Mouse (Mus musculus) liver, postnatal 0 days (tissue): Measurements from ENCODE around the gene Itgb8. TPM values are rescaled to one million over a fixed set of nuclear protein-coding genes. Genes with fewer than 3 reads are reported as not detected.

Source experiments
- ATAC-seq: fragments of 200-750 bp; cut with Nextera tagmentation; 2 replicates; pipeline ENCODE4 v1.8.0; 2017; ENCODE audit warnings: mild to moderate bottlenecking, moderate library complexity
- DNase-seq: peaks from one replicate; pipeline ENCODE4 v3.0.0-alpha.2; 2016
- H3K27ac ChIP-seq: fragments of 300-500 bp; sonication (generic); 2 replicates; pipeline ENCODE4 v1.5.1; 2014; ENCODE audit warnings: antibody characterized with exemption, moderate library complexity, mild to moderate bottlenecking, low read depth
- H3K27me3 ChIP-seq: fragments of 300-500 bp; sonication (generic); 2 replicates; pipeline ENCODE4 v1.6.1; 2014; ENCODE audit warnings: low read length, control low read depth, mixed read lengths; ENCODE audit not compliant: insufficient read depth
- H3K36me3 ChIP-seq: fragments of 300-500 bp; sonication (generic); replicated peaks from 2 replicates; pipeline ENCODE4 v1.6.1; 2014; ENCODE audit warnings: mild to moderate bottlenecking, control low read depth, low read length, moderate library complexity, mixed read lengths; ENCODE audit not compliant: insufficient read depth
- H3K4me1 ChIP-seq: fragments of 300-500 bp; sonication (generic); 2 replicates; pipeline ENCODE4 v1.6.1; 2014; ENCODE audit warnings: antibody characterized with exemption, mild to moderate bottlenecking, control low read depth; ENCODE audit not compliant: insufficient read depth
- H3K4me2 ChIP-seq: fragments of 300-500 bp; sonication (generic); 2 replicates; pipeline ENCODE4 v1.6.1; 2014; ENCODE audit warnings: low read depth, mild to moderate bottlenecking, low read length, moderate library complexity, mixed read lengths
- H3K4me3 ChIP-seq: fragments of 300-500 bp; sonication (generic); 2 replicates; pipeline ENCODE4 v1.5.1; 2014; ENCODE audit warnings: low read depth, low read length
- H3K9ac ChIP-seq: fragments of 300-500 bp; sonication (generic); replicated peaks from 2 replicates; pipeline ENCODE4 v1.6.1; 2014; ENCODE audit warnings: mild to moderate bottlenecking, moderate library complexity
- H3K9me3 ChIP-seq: fragments of 300-500 bp; sonication (generic); 2 replicates; pipeline ENCODE4 v1.6.1; 2016; ENCODE audit warnings: mild to moderate bottlenecking, control low read depth, low read length, mixed read lengths
- CTCF ChIP-seq: sonication (generic); IDR thresholded peaks from 2 replicates; pipeline ENCODE4 v1.5.1; 2016; ENCODE audit warnings: antibody characterized with exemption, low read depth
- EP300 ChIP-seq: IDR thresholded peaks from 2 replicates; pipeline ENCODE4 v1.6.1; 2016; ENCODE audit warnings: antibody characterized with exemption, low read depth, mild to moderate bottlenecking
- WGBS: fragments of 180-500 bp; shearing (Covaris S2); extraction: QIAGEN DNeasy Blood & Tissue Kit; methylation state at CpG from one replicate; pipeline ENCODE4 v1.1.7; 2014; ENCODE audit not compliant: insufficient replicate concordance; 5-methylcytosine and 5-hydroxymethylcytosine counted together
- polyA plus RNA-seq: library from polyadenylated mRNA; unstranded; fragments of >200 nt; fragmentation: Nextera tagmentation; extraction: Ambion mirVana; gene quantifications from 2 replicates; pipeline ENCODE4 v1.2.1, GENCODE M21; 2015

Gene Itgb8
- polyA plus RNA-seq, 1 experiment from 2014 or later: 0.19 TPM

- Histone ChIP-seq H3K9me3 (no peaks in the 10 kb centered on the region), H3K27ac (no peak overlapping the region), H3K4me3 (no peak overlapping the region), H3K27me3 (no peaks in the 10 kb centered on the region), H3K4me1 (no peaks in the 10 kb centered on the region), H3K4me2 (no peak overlapping the region), H3K36me3 (no peaks in the 10 kb centered on the region), H3K9ac (no peak overlapping the region)
- DNase-seq (no peak), ATAC-seq (no peak)
- WGBS: 66% methylated on average over 4 of the region's 4 CpGs
- TF ChIP-seq CTCF: no peak
- no peak for TF ChIP-seq EP300
These were observed 68.6 kb downstream of the Itgb8 start for GRCm38 (mm10) chr12:119169828-119170539.

GRCm38 (mm10) chr12:119169143-119169542 lies 69.5 kb downstream of the Itgb8 start:
- no peak overlapping the region for H3K27ac ChIP-seq
- DNase-seq (no peak), ATAC-seq (no peak)
- H3K4me2 ChIP-seq: no peak overlapping the region
- H3K27me3 ChIP-seq: no peaks in the 10 kb centered on the region
- H3K4me1 ChIP-seq: no peaks in the 10 kb centered on the region
- H3K36me3 ChIP-seq: no peaks in the 10 kb centered on the region
- TF ChIP-seq CTCF (no peak), EP300 (no peak)
- no peak overlapping the region for H3K4me3 ChIP-seq
- no peak overlapping the region for H3K9ac ChIP-seq
- no peaks in the 10 kb centered on the region for H3K9me3 ChIP-seq
- WGBS: 71% methylated on average over 3 of the region's 3 CpGs

- no peak for ATAC-seq
- DNase-seq: no peak
- no peaks in the 10 kb centered on the region for H3K36me3 ChIP-seq
- no peaks in the 10 kb centered on the region for H3K9me3 ChIP-seq
- H3K4me3 ChIP-seq: no peak overlapping the region
- 69% methylated on average over 2 of the region's 2 CpGs for WGBS
- no peaks in the 10 kb centered on the region for H3K27me3 ChIP-seq
- H3K27ac ChIP-seq: no peak overlapping the region
- H3K4me1 ChIP-seq: no peaks in the 10 kb centered on the region
- no peak for TF ChIP-seq CTCF
- no peak overlapping the region for H3K9ac ChIP-seq
- H3K4me2 ChIP-seq: no peak overlapping the region
These were observed 73.5 kb downstream of the Itgb8 start for GRCm38 (mm10) chr12:119165115-119165514.

GRCm38 (mm10) chr12:119164672-119165071 lies 73.9 kb downstream of the Itgb8 start:
- Histone ChIP-seq H3K9me3 (no peaks in the 10 kb centered on the region), H3K9ac (no peak overlapping the region), H3K4me3 (no peak overlapping the region), H3K36me3 (no peaks in the 10 kb centered on the region), H3K27ac (no peak overlapping the region), H3K4me1 (no peaks in the 10 kb centered on the region), H3K4me2 (no peak overlapping the region), H3K27me3 (no peaks in the 10 kb centered on the region)
- TF ChIP-seq EP300 (no peak), CTCF (no peak)
- 63% methylated on average over 1 of the region's 1 CpGs for WGBS
- no peak for DNase-seq
- no peak for ATAC-seq

- H3K4me2 ChIP-seq: no peak overlapping the region
- no peak overlapping the region for H3K9ac ChIP-seq
- no peak overlapping the region for H3K27ac ChIP-seq
- 40% methylated on average over 1 of the region's 1 CpGs for WGBS
- no peaks in the 10 kb centered on the region for H3K27me3 ChIP-seq
- TF ChIP-seq CTCF: no peak
- TF ChIP-seq EP300: no peak
- no peaks in the 10 kb centered on the region for H3K4me1 ChIP-seq
- no peak overlapping the region for H3K4me3 ChIP-seq
- DNase-seq: no peak
- no peaks in the 10 kb centered on the region for H3K9me3 ChIP-seq
- no peaks in the 10 kb centered on the region for H3K36me3 ChIP-seq
- ATAC-seq: no peak
These were observed 74.4 kb downstream of the Itgb8 start for GRCm38 (mm10) chr12:119164176-119164575.

GRCm38 (mm10) chr12:119160786-119161185 lies 77.8 kb downstream of the Itgb8 start:
- Histone ChIP-seq H3K4me1 (no peaks in the 10 kb centered on the region), H3K9me3 (no peaks in the 10 kb centered on the region), H3K9ac (no peak overlapping the region), H3K36me3 (no peaks in the 10 kb centered on the region), H3K27me3 (no peaks in the 10 kb centered on the region), H3K4me2 (no peak overlapping the region), H3K4me3 (no peak overlapping the region), H3K27ac (no peak overlapping the region)
- TF ChIP-seq EP300: no peak
- TF ChIP-seq CTCF: no peak
- ATAC-seq (no peak), DNase-seq (no peak)
